Mouse (Mus musculus) granulocyte monocyte progenitor cell, adult 5-6 weeks (primary cell): ENCODE measurements around the gene Mtif3. TPM values are rescaled to one million over a fixed set of nuclear protein-coding genes. Genes with fewer than 3 reads are reported as not detected.
"Not testable (repeated sequence)": the region's sequence is repeated elsewhere in the genome, so short reads cannot be mapped to it uniquely, and the experiment has no call there.

ENCODE experiments used
- ATAC-seq: replicated peaks from 2 replicates; pipeline ENCODE4 v1.8.0; 2016; ENCODE audit warnings: mild to moderate bottlenecking, moderate TSS enrichment, inconsistent platforms; ENCODE audit not compliant: poor library complexity, severe bottlenecking
- total RNA-seq, 2 experiments: library from RNA; stranded (forward) in 1 of 2; stranded (reverse) in 1 of 2; fragments of 200-712, 200-1000 nt in 1 of 2; fragments of >200 nt in 1 of 2; fragmentation: Nextera tagmentation in 1 of 2; gene quantifications; 2 replicates each; pipeline ENCODE4 v1.2.3; 2014 to 2017

The Mtif3 gene
- total RNA-seq, 2 experiments from 2014 or later: 11.8 to 24.9 TPM

GRCm38 (mm10) chr5:146919874-146920273, 43.7 kb downstream of the Mtif3 start:
- ATAC-seq: no peak

- not testable (repeated sequence) for ATAC-seq
Measured at GRCm38 (mm10) chr5:146917357-146917756, 46.2 kb downstream of the Mtif3 start.

- ATAC-seq: no peak
Measured at GRCm38 (mm10) chr5:146916806-146917205, 46.8 kb downstream of the Mtif3 start.

GRCm38 (mm10) chr5:146916273-146916672, 47.3 kb downstream of the Mtif3 start:
- ATAC-seq: 0 out of 2 replicates have a peak, but pooled peaks have one; percentile 23

- ATAC-seq: peak; percentile 92
Measured at GRCm38 (mm10) chr5:146914088-146914766, 49.4 kb downstream of the Mtif3 start.

- ATAC-seq: no peak
Measured at GRCm38 (mm10) chr5:146913355-146913754, 50.2 kb downstream of the Mtif3 start.

- 0 out of 2 replicates have a peak, but pooled peaks have one; percentile 4 for ATAC-seq
Measured at GRCm38 (mm10) chr5:146912206-146912605, 51.4 kb downstream of the Mtif3 start.

GRCm38 (mm10) chr5:146908629-146909028, 55.0 kb downstream of the Mtif3 start:
- ATAC-seq: no peak

- no peak for ATAC-seq
Measured at GRCm38 (mm10) chr5:146907533-146907932, 56.1 kb downstream of the Mtif3 start.

GRCm38 (mm10) chr5:146905486-146906172, 58.0 kb downstream of the Mtif3 start:
- ATAC-seq: peak; percentile 74

- peak; percentile 82 for ATAC-seq
Measured at GRCm38 (mm10) chr5:146904404-146904803, 59.2 kb downstream of the Mtif3 start.

Other genes with a start within 250 kb of the Mtif3 start
- gene Usp12, start 168.8 kb downstream of the Mtif3 start, total RNA-seq (2014; fragmentation: Nextera tagmentation): 18.4 and 22.5 TPM in 2 replicates
- 24.0 and 57.3 TPM in 2 replicates for gene Usp12, start 168.8 kb downstream of the Mtif3 start, total RNA-seq (2017)
- 2,458 and 2,594 TPM in 2 replicates for gene Rpl21, start 130.9 kb downstream of the Mtif3 start, total RNA-seq (2014; fragmentation: Nextera tagmentation)
- gene Rpl21, start 130.9 kb downstream of the Mtif3 start, total RNA-seq (2017): 1,991 and 2,116 TPM in 2 replicates
- not detected in 2 replicates for gene Rasl11a, start 118.7 kb downstream of the Mtif3 start, total RNA-seq (2014; fragmentation: Nextera tagmentation)
- gene Rasl11a, start 118.7 kb downstream of the Mtif3 start, total RNA-seq (2017): not detected in 2 replicates
- gene Gtf3a, start 15.1 kb downstream of the Mtif3 start, total RNA-seq (2014; fragmentation: Nextera tagmentation): 85.0 and 114 TPM in 2 replicates
- 126 and 134 TPM in 2 replicates for gene Gtf3a, start 15.1 kb downstream of the Mtif3 start, total RNA-seq (2017)
- 7.9 and 8.9 TPM in 2 replicates for gene Lnx2, start 112.8 kb upstream of the Mtif3 start, total RNA-seq (2014; fragmentation: Nextera tagmentation)
- gene Lnx2, start 112.8 kb upstream of the Mtif3 start, total RNA-seq (2017): 5.6 and 11.3 TPM in 2 replicates
- 135 and 160 TPM in 2 replicates for gene Polr1d, start 113.2 kb upstream of the Mtif3 start, total RNA-seq (2014; fragmentation: Nextera tagmentation)
- gene Polr1d, start 113.2 kb upstream of the Mtif3 start, total RNA-seq (2017): 133 and 146 TPM in 2 replicates
- not detected in 2 replicates for gene Gsx1, start 224.9 kb upstream of the Mtif3 start, total RNA-seq (2014; fragmentation: Nextera tagmentation)
- gene Gsx1, start 224.9 kb upstream of the Mtif3 start, total RNA-seq (2017): not detected in 2 replicates